Mouse (Mus musculus) liver, postnatal 0 days (tissue): Measurements from ENCODE around the gene H2al1k. TPM values are rescaled to one million over a fixed set of nuclear protein-coding genes. Genes with fewer than 3 reads are reported as not detected.
"Not testable (repeated sequence)": the region's sequence is repeated elsewhere in the genome, so short reads cannot be mapped to it uniquely, and the experiment has no call there.

Source experiments
- ATAC-seq: fragments of 200-750 bp; cut with Nextera tagmentation; 2 replicates; pipeline ENCODE4 v1.8.0; 2017; ENCODE audit warnings: mild to moderate bottlenecking, moderate library complexity
- DNase-seq: peaks from one replicate; pipeline ENCODE4 v3.0.0-alpha.2; 2016
- H3K27ac ChIP-seq: fragments of 300-500 bp; sonication (generic); 2 replicates; pipeline ENCODE4 v1.5.1; 2014; ENCODE audit warnings: antibody characterized with exemption, moderate library complexity, mild to moderate bottlenecking, low read depth
- H3K27me3 ChIP-seq: fragments of 300-500 bp; sonication (generic); 2 replicates; pipeline ENCODE4 v1.6.1; 2014; ENCODE audit warnings: low read length, control low read depth, mixed read lengths; ENCODE audit not compliant: insufficient read depth
- H3K36me3 ChIP-seq: fragments of 300-500 bp; sonication (generic); replicated peaks from 2 replicates; pipeline ENCODE4 v1.6.1; 2014; ENCODE audit warnings: mild to moderate bottlenecking, control low read depth, low read length, moderate library complexity, mixed read lengths; ENCODE audit not compliant: insufficient read depth
- H3K4me1 ChIP-seq: fragments of 300-500 bp; sonication (generic); 2 replicates; pipeline ENCODE4 v1.6.1; 2014; ENCODE audit warnings: antibody characterized with exemption, mild to moderate bottlenecking, control low read depth; ENCODE audit not compliant: insufficient read depth
- H3K4me2 ChIP-seq: fragments of 300-500 bp; sonication (generic); 2 replicates; pipeline ENCODE4 v1.6.1; 2014; ENCODE audit warnings: low read depth, mild to moderate bottlenecking, low read length, moderate library complexity, mixed read lengths
- H3K4me3 ChIP-seq: fragments of 300-500 bp; sonication (generic); 2 replicates; pipeline ENCODE4 v1.5.1; 2014; ENCODE audit warnings: low read depth, low read length
- H3K9ac ChIP-seq: fragments of 300-500 bp; sonication (generic); replicated peaks from 2 replicates; pipeline ENCODE4 v1.6.1; 2014; ENCODE audit warnings: mild to moderate bottlenecking, moderate library complexity
- H3K9me3 ChIP-seq: fragments of 300-500 bp; sonication (generic); 2 replicates; pipeline ENCODE4 v1.6.1; 2016; ENCODE audit warnings: mild to moderate bottlenecking, control low read depth, low read length, mixed read lengths
- CTCF ChIP-seq: sonication (generic); IDR thresholded peaks from 2 replicates; pipeline ENCODE4 v1.5.1; 2016; ENCODE audit warnings: antibody characterized with exemption, low read depth
- EP300 ChIP-seq: IDR thresholded peaks from 2 replicates; pipeline ENCODE4 v1.6.1; 2016; ENCODE audit warnings: antibody characterized with exemption, low read depth, mild to moderate bottlenecking
- WGBS: fragments of 180-500 bp; shearing (Covaris S2); extraction: QIAGEN DNeasy Blood & Tissue Kit; methylation state at CpG from one replicate; pipeline ENCODE4 v1.1.7; 2014; ENCODE audit not compliant: insufficient replicate concordance; 5-methylcytosine and 5-hydroxymethylcytosine counted together
- polyA plus RNA-seq: library from polyadenylated mRNA; unstranded; fragments of >200 nt; fragmentation: Nextera tagmentation; extraction: Ambion mirVana; gene quantifications from 2 replicates; pipeline ENCODE4 v1.2.1, GENCODE M21; 2015

Gene H2al1k
- not detected in 2 replicates for polyA plus RNA-seq

DNA sequence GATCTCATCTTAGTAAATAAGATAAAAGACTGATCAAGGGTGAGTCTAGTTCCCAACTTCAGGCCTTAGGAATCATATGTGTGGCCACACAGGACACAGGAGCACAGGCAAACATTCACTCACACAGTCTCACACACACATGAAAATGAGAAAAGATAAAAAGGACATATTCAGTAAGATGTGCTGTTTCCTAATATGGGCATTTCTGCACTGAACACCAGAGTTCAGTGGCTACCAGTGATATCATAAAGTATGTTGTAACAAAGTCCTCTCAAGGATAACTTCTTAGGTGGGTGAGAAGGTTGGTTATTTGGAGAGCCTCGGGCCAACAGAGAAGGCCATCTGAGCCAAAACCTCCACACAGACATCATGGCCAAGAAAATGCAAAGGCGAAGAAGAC lies at the start of gene H2al1k:
Gene H2al1k (plus strand): TSS at position 301 of the 400 bp plus-strand sequence.
- not testable (repeated sequence) for H3K36me3 ChIP-seq, H3K4me1 ChIP-seq

DNA sequence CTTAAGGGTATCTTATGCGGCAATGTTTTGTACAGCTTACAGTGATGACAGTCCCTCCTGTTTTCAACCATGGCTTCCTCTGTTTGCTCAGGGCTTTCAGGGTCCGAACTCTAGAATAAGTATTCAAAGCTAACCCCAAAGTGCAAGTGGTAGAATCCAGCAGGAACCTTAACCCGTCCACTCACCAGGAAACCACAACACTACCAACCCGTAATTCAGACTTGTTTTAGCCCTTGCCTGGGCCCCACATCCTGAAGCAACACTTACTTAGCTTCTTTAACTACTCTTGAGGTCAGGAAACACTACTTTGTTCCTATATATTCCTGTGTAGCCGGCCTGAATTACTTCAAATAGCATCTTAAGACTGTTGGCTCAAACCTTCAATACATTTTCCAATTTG lies 47.6 kb upstream of the H2al1k start:
- Histone ChIP-seq H3K27me3 (no peaks in the 10 kb centered on the region), H3K4me3 (no peak overlapping the region), H3K36me3 (no peaks in the 10 kb centered on the region), H3K9me3 (no peaks in the 10 kb centered on the region), H3K9ac (no peak overlapping the region), H3K27ac (no peak overlapping the region), H3K4me1 (no peaks in the 10 kb centered on the region), H3K4me2 (0 out of 2 replicates have a peak overlapping the region, but pooled peaks have one; percentile 6)
- DNase-seq (no peak), ATAC-seq (no peak)
- 45% methylated on average over 5 of the region's 5 CpGs for WGBS
- TF ChIP-seq EP300 (no peak), CTCF (no peak)

More for the DNA sequence above, at the start of gene H2al1k:
- not testable (repeated sequence) for H3K4me2 ChIP-seq, H3K27me3 ChIP-seq, H3K27ac ChIP-seq, H3K9ac ChIP-seq, ATAC-seq, DNase-seq, H3K4me3 ChIP-seq, H3K9me3 ChIP-seq
- WGBS, result no CpG with 5 or more reads among the region's 2 CpGs

DNA sequence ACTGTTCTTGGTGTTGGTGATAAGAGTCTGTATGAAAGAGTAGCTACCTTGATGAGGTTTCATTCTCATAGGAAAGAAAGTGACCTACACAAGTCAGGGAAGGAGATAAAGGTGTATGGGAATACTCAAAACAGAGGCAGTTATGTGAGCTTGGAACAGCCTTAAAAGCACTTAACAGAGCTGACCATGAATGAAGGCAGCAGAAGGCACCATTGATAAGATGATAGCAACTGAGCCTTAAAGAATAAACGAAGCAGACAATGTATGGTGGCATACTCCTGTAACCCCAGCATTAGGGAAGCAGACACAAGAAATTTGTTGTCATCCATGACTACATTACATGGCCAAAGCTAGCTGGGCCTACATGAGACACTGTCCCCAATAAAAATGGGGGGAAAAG lies 47.0 kb upstream of the H2al1k start:
- 37% methylated on average over 1 of the region's 1 CpGs for WGBS
- no peak overlapping the region for H3K27ac ChIP-seq

DNA sequence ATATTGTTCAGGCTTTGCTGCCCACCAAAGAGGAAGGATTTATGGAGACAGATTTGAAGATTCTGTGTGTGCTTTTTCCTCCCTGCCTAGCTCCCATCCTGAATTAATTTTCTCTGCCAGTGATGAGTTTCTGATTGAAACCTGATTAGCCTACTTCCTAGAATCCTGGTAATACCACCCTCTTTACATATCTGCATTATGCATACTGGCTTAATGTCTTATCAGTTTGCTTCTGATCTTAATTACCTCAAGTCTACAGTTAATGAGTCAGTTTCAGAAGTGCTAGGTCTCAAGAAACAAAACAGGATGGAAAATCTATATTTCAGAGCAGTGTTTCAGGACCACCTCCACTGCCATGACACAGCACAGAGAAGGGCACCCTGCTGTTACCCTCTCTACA lies 34.0 kb upstream of the H2al1k start:
- H3K4me3 ChIP-seq, H3K4me1 ChIP-seq, H3K27ac ChIP-seq, H3K36me3 ChIP-seq, DNase-seq, H3K9me3 ChIP-seq, H3K27me3 ChIP-seq, H3K9ac ChIP-seq, ATAC-seq, H3K4me2 ChIP-seq: not testable (repeated sequence)

More for the DNA sequence above, 47.0 kb upstream of the H2al1k start:
- H3K4me1 ChIP-seq, result no peaks in the 10 kb centered on the region
- no peaks in the 10 kb centered on the region for H3K27me3 ChIP-seq
- no peaks in the 10 kb centered on the region; the same call in 1 of the 2 replicates for H3K36me3 ChIP-seq
- TF ChIP-seq EP300 (no peak), CTCF (no peak)
- DNase-seq (no peak), ATAC-seq (no peak)
- no peak overlapping the region for H3K9ac ChIP-seq
- H3K4me3 ChIP-seq, result no peak overlapping the region
- no peak overlapping the region for H3K4me2 ChIP-seq
- no peaks in the 10 kb centered on the region for H3K9me3 ChIP-seq

DNA sequence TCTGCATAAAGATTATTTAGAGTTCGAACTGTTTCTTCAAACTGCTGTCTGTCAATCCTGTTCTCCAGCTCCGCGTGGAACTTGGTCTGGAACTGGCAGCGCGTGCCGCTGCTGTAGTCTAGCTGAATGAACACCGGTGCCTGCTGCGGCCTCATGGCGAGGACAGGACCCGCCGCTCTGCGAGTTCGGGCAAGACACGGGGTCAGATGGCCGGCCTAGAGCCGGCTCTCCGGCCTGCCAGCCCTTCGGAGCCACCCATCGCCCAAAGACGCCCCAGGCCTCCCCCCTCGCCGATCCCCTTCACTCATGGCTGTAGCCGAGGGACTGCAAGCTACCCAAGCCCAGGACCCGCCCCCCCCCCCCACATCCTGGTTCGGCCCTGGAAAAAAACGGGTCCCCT lies 22.5 kb upstream of the H2al1k start:
- not testable (repeated sequence) for H3K36me3 ChIP-seq, H3K9me3 ChIP-seq, H3K4me3 ChIP-seq, H3K9ac ChIP-seq, H3K4me2 ChIP-seq, H3K4me1 ChIP-seq, DNase-seq, ATAC-seq, H3K27me3 ChIP-seq, H3K27ac ChIP-seq
- WGBS, result 87% methylated on average over 22 of the region's 26 CpGs

DNA sequence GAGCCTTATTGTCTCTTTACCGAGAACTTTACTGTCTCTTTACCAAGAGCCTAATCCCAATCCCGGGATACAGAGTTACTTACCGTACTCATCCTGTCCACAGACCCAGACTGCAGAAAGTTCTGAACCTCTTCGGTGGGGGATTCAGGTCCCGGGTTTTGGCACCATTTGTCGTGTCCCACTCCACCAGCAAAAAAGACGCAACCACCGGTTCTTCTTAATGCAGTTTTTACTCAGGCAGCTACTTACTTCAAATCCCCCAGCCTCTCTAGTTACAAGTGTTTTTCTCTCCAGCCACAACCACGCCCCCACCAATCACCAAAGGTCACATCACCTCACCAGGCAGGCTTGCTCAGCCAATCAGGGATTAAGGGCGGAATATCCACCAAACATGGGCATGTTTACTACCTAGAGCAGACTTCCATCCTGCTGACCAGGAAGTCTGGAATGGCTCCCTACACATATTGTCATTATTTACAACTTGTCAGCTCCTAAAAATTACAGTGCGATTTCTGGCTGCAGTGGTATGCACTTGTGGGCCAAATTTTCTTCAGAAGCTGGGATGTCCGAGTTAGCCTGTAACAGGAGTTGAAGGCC lies 18.0 kb upstream of the H2al1k start:
- H3K4me2 ChIP-seq, result peak overlapping the region; percentile 13; the same call in 1 of the 2 replicates

DNA sequence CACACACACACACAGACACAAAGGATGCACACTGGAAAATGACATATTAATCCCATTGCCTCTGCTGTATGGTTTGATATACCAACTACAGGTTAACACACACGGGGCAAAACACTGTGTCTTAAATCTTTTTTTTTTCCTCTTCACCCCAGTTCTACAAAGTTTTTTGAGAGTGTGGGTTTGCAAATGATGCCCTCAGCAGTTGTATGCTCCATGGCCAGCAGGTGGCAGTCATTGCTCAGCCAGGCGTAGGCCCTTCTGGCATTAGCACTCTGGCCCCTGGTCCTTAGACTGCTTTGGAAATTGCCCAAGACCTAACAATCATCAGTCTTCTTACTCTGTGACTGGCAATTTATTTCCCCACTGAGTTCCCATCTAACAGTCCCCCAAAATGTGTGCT lies 17.4 kb upstream of the H2al1k start:
- H3K9me3 ChIP-seq, H3K36me3 ChIP-seq, H3K4me1 ChIP-seq, H3K27ac ChIP-seq, H3K4me3 ChIP-seq, DNase-seq, H3K27me3 ChIP-seq, H3K9ac ChIP-seq, H3K4me2 ChIP-seq: not testable (repeated sequence)
- peak; percentile 72 for ATAC-seq
- WGBS, result 57% methylated on average over 2 of the region's 2 CpGs
- TF ChIP-seq CTCF, result peak; percentile 53

More for the DNA sequence above, 18.0 kb upstream of the H2al1k start:
- not testable (repeated sequence) for H3K27ac ChIP-seq, H3K9ac ChIP-seq, H3K36me3 ChIP-seq, DNase-seq, H3K9me3 ChIP-seq, H3K27me3 ChIP-seq, H3K4me1 ChIP-seq, H3K4me3 ChIP-seq
- WGBS, result 78% methylated on average over 12 of the region's 12 CpGs
- ATAC-seq, result peak; percentile 67; the same call in 1 of the 2 replicates

DNA sequence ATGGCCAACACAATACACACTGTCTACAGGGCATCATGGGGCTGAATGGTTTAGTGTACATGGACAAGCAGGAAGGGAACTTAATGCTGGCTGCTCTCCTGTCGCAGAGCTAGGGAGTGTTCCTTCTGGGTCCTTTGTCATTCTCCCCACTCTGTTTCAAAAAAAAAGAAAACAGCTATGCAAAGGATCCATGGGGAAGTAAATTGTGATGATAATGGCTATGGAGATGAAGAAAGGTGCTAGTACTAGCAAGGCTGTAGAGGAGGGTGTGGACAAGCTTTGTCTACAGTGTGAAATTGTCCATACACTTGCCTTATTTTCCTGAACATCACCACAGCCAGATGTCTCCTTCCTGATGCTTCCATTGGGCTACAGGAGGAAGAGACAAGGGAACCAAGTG lies 15.4 kb upstream of the H2al1k start:
- not testable (repeated sequence) for H3K4me3 ChIP-seq, H3K36me3 ChIP-seq, H3K4me2 ChIP-seq, H3K27ac ChIP-seq, H3K27me3 ChIP-seq, H3K4me1 ChIP-seq, ATAC-seq, H3K9me3 ChIP-seq, H3K9ac ChIP-seq, DNase-seq
- WGBS, result 61% methylated on average over 1 of the region's 1 CpGs
